Mouse (Mus musculus) embryo, embryonic 10.5 days (tissue): ENCODE measurements at regions not wholly inside any gene's neighbourhood (a gene's known extent, or its start where the extent isn't known, plus 50 kb on each side); places are given as distances from the start of the nearest gene placed in this dataset.
"Not testable (repeated sequence)": the region's sequence is repeated elsewhere in the genome, so short reads cannot be mapped to it uniquely, and the experiment has no call there.

Experiments
- DNase-seq: peaks from one replicate; pipeline ENCODE4 v3.0.0-alpha.2; 2015; ENCODE audit warnings: low spot score

DNA sequence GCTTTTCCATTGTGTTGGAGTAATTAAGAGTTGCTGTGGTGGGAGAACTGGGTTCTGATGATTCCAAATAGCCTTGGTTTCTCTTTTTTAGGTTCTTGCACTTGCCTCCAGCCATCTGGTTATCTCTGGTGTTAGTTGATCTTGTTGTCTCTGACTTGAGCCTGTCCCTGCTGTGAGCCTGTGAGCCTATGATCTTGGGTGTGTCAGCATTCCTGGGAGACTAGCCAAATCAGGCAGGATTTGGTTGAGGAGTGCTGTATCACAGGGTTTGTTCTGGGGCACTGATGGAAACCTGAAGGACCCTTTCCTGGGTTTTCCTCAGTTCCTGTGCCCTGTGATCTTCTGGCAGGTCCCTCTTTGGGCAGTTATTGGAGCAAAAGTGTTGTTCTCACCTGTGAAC lies 406.8 kb upstream of the Ppp6c start:
- DNase-seq, result no peak

DNA sequence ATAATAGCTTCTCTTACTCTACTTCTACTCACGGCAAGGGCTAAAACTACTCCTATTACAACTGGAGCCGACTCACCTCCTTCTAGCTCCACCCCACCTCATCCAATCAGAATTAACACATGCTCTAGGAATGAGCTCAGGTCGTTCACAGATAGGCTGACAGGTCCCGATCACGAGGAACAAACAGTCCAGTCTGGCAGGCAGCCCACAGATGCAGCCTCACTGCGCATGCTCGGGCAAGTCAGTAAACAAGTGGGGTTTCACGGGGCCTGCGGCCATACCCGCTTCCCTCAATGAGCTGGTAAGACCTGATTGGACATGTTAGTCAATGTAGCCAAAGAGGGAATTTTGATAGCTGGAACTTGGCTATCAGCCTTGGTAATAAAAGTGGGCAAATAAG lies 388.0 kb upstream of the Ppp6c start:
- no peak for DNase-seq

DNA sequence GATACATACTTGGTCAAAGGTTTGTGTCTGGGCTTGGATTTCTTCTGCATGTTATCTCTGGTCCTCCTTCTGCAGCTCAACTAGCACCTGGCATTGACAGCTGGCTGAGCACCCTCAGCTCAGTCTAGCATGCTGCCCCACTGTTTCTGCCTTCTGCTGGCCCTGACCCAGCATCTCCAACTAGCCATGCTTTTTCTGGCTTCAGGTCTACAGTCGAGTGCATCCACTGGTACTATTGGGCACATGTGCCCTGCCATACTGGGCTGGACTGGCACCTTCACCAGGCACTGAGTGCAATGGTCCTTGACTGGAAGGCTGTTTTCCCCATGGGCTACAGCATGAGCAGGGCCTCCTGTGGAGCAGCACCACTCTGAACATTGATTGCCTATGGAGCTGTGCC lies 386.6 kb upstream of the Ppp6c start:
- DNase-seq, result no peak

DNA sequence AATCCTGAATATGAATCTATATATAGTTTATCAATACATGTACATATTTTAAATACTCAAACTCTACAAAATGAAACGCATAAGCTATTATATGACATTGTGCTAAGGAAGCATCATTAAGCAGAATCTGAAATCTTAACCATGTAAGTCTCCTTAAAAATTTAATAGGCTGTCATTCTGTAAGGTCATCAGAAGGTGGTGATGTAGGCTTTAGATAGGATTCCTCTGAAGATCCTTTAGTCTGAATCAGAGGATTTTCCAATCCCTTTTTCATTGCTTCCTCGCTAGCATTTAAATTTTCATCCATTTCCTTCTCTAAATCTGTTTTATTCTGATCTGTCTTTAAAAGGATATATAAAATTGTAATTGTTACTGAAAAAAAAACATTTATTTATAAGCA lies 386.0 kb upstream of the Ppp6c start:
- DNase-seq, result peak; percentile 1

DNA sequence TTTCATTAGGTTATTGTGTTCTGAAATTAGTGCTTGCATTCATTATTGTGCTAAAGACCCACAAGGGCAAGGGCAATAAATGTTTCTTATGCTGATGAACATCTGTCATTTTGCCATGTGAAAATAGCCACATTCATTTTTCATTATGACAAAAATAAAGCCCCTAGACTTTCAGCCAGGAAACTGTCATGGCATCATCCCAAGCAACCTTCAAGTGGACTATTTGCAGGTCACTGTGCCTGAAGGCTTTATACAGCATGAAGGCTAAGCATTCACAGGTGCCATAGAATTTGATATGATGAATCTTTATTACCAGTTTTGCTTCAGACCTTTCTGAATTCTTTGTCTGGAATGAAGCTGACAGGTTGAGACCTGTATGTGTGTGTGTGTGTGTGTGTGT lies 376.0 kb upstream of the Ppp6c start:
- no peak for DNase-seq

DNA sequence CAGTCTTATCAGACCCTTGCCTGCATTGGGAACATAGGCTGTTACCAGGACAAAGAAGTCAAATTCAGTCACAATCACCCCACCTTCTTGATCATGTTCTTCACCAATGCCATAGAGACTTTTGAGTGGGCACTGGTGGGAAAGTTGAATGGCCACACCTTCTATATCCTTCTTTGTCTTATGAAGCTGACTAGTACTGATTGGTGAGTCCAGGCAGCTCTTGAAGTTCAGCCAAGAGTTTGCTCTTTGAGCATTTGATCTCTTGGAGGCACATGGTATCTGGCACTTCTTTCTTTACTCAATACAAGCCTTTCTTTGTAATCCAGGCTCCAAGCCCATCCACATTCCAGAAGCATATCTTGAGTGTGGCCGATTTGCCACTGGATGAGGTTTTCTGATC lies 331.9 kb upstream of the Ppp6c start:
- DNase-seq, result no peak

DNA sequence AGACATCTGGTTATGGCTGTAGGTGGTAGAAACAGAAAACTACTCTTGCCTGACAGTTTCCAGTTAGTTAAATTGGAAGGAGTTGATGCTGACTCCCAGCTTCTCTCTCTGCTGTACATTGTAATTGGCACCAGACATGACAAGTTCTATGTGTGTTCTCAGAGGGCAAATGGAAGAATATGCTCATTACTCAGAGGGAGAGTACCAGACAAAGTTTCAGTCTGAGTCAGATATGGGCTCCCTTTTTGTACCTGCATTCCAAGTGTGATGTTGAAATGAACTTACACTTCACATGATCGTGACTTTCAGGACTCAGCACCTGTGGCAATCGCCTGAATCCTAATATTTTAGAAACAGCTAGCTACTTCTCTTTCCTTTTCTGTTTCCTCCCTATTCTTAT lies 281.7 kb upstream of the Ppp6c start:
- no peak for DNase-seq

DNA sequence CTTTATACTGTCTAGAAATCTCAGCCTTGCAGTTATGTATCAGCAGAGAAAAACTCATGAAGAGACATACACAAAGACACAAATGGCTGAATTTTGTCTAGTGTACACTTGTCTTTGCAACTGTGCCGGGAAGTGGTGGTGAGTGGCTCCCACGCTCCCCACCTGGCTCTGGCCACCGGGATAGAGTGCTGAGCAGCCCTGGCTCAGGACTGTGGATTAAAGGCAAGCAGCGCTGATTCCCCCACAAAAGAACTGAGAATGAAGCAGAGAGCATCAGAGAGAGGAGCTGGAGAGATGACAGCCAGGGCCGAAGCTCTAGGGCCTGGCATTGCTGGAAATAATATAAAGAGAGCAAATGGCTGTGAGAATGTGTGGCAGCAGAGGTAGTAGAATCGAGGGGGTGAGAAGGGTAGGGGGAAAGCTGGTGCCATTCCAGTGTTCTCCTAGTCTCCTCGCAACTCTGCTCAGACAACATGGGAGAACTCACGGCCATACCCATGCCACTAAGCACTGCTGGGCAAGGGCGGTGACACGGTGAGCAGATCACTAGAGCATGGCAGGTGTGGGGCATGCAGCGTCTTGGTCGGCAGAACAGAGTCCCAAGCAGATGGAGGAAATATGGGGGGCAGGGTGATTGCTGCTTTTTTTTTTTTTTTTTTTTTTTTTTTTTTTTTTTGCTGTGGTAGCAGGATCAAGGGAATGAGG lies 257.1 kb upstream of the Ppp6c start:
- DNase-seq, result no peak

DNA sequence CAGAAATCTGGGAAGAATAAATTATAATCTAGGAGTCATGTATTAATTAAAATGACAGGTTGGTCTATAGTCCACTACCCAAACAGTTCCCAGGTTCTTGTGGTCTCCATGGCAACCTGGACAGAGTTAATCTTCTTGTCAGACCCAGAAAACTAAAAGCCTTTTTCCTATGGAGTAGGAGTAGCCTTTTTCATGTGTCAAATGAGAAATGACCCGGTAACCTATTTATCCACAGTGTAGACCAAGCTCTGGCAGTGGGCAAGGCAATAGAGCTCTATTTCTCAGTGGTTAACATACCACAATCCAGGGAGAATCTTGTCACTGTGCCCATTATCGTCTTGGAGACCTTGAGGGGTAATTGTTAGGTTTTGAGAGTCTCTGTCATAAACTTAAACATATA lies 256.4 kb upstream of the Ppp6c start:
- DNase-seq, result peak; percentile 30

DNA sequence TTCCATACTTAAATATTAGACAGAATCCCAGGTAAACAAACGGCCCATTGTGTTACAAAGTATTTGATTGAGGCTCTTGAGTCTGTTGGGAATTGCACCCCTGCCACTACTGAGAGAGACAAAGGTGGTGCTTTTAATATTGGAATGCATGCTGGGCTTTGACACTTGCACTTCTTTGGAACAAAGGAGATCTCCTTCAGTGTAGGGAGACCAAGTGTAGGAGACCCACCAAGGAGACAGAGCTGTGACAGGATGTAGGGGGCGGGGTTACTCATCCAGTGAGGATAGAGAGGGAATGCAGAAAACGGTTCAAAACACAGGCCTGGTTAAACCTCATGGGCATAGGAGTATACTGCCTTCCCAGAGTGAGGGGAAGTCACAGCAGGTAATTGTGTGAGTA lies 254.0 kb upstream of the Ppp6c start:
- DNase-seq, result no peak

DNA sequence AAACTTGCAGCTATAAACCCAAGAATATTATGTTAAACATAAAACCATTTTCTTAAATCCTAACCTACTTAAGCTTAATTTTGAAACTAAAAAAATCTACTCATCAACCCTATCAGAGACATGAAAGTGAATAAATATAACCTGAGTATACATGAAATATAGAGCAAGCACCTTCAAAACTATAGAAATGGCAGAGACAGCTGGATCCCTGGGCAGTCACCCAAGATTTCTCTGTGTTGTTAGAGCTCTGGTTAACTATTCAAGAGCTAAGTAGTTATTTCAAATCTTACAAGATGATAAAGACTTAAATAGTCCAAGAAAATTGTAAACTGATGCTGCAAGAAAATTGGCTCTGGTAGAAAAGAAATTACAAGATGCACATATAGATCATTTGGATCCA lies 246.7 kb upstream of the Ppp6c start:
- DNase-seq, result not testable (repeated sequence)
